Mouse (Mus musculus): Measurements from ENCODE around the gene Clec4e. TPM values are rescaled to one million over a fixed set of nuclear protein-coding genes. Genes with fewer than 3 reads are reported as not detected.

Clec4e gene
- polyA plus RNA-seq, 3 experiments from 2014 or later = not detected

Other genes with a start within 250 kb of the Clec4e start
- not detected for gene Clec4b1, start 239.9 kb downstream of the Clec4e start, polyA plus RNA-seq (2017; shearing (Covaris generic))
- not detected for gene Clec4a2, start 183.4 kb downstream of the Clec4e start, polyA plus RNA-seq (2017; shearing (Covaris generic))
- not detected for gene Clec4b2, start 117.0 kb downstream of the Clec4e start, polyA plus RNA-seq (2017; shearing (Covaris generic))
- under 1 TPM in 1 of 3 experiments, not detected in 2; 0.40 TPM for gene Clec4n, start 60.0 kb downstream of the Clec4e start, polyA plus RNA-seq (2017; shearing (Covaris generic))
- gene Clec4d, start 27.8 kb downstream of the Clec4e start, polyA plus RNA-seq (2017; shearing (Covaris generic)) = not detected
- gene Vmn2r19, start 18.5 kb upstream of the Clec4e start, polyA plus RNA-seq (2017; shearing (Covaris generic)) = not detected
- under 1 TPM in 2 of 3 experiments, not detected in 1; 0.03 to 0.07 TPM for gene Vmn2r20, start 128.2 kb upstream of the Clec4e start, polyA plus RNA-seq (2017; shearing (Covaris generic))
- not detected for gene Vmn2r21, start 243.5 kb upstream of the Clec4e start, polyA plus RNA-seq (2017; shearing (Covaris generic))

Measured in inflammation-experienced regulatory T-cells, adult 6 months (primary cell).